8 mouse cellular contexts compared by ENCODE assay signal in genomic region chr4:55077902-55078716, GRCm38 (mm10).
A peak's percentile ranks its signal among the peaks of the same experiment; 100 is the strongest.
DNase-seq lines count a peak whose midpoint lies in the region; ATAC-seq and TF ChIP-seq lines count a peak whose summit lies in the region.

No protein-coding gene starts in this region.

- H3K4me1 ChIP-seq in hindbrain, embryonic 10.5 days (replicated peaks) = peaks cover 18% of the 10 kb centered on the region
- H3K4me1 ChIP-seq in midbrain, embryonic 11.5 days (ENCODE audit: control insufficient read depth, insufficient read depth, low read length) = peaks cover 14% of the 10 kb centered on the region

- no peak overlapping the region for H3K9ac ChIP-seq in midbrain, embryonic 11.5 days (ENCODE audit: low read length)

- ATAC-seq in midbrain, embryonic 11.5 days (ENCODE audit: low FRiP score) = peak; percentile 60

- no peak overlapping the region for H3K4me2 ChIP-seq in midbrain, embryonic 11.5 days

- 81% methylated on average over 16 of the region's 16 CpGs for WGBS in hindbrain, embryonic 10.5 days
- WGBS in midbrain, embryonic 11.5 days = 61% methylated on average over 16 of the region's 16 CpGs

- no peaks in the 10 kb centered on the region for H3K9me3 ChIP-seq in hindbrain, embryonic 10.5 days
- no peaks in the 10 kb centered on the region for H3K9me3 ChIP-seq in midbrain, embryonic 11.5 days (ENCODE audit: control insufficient read depth, low read length)

- no peaks in the 10 kb centered on the region for H3K27me3 ChIP-seq in hindbrain, embryonic 10.5 days (ENCODE audit: insufficient read depth, poor library complexity, severe bottlenecking)
- no peaks in the 10 kb centered on the region for H3K27me3 ChIP-seq in midbrain, embryonic 11.5 days (ENCODE audit: control insufficient read depth, insufficient read depth, low read length)

- TF ChIP-seq POLR2A in brain, embryonic 14.5 days (IDR thresholded peaks at IDR 0.05; ENCODE audit: borderline replicate concordance, extremely low read depth, insufficient read depth, insufficient read length, poor library complexity, severe bottlenecking) = no peak

- DNase-seq in gastrocnemius, adult 2 months = no peak
- DNase-seq in gastrocnemius, postnatal 14 days = no peak
- DNase-seq in brain, embryonic 14.5 days (ENCODE audit: low read depth) = peak; percentile 72
- no peak for DNase-seq in hindbrain, embryonic 10.5 days (ENCODE audit: low spot score)
- DNase-seq in midbrain, embryonic 11.5 days (ENCODE audit: low spot score, missing footprints) = no peak
- DNase-seq in left cerebral cortex, adult 11 months (ENCODE audit: low spot score) = no peak
- no peak for DNase-seq in kidney, postnatal 4 days
- DNase-seq in frontal cortex, postnatal 10 days (ENCODE audit: low spot score in 2 of 2) = no peak

- peak overlapping the region; percentile 52 for H3K4me3 ChIP-seq in gastrocnemius, adult 2 months
- H3K4me3 ChIP-seq in hindbrain, embryonic 10.5 days = no peak overlapping the region
- no peak overlapping the region for H3K4me3 ChIP-seq in midbrain, embryonic 11.5 days (ENCODE audit: low read depth, low read length)

- TF ChIP-seq CTCF in gastrocnemius, adult 2 months (IDR thresholded peaks at IDR 0.05) = no peak
- no peak for TF ChIP-seq CTCF in brain, embryonic 14.5 days (IDR thresholded peaks at IDR 0.05; ENCODE audit: borderline replicate concordance, extremely low read depth, insufficient read depth, insufficient read length)

- H3K36me3 ChIP-seq in hindbrain, embryonic 10.5 days = peaks cover 99% of the 10 kb centered on the region
- H3K36me3 ChIP-seq in midbrain, embryonic 11.5 days (ENCODE audit: control insufficient read depth, insufficient read depth, low read length) = peaks cover 35% of the 10 kb centered on the region

- peak overlapping the region; percentile 77 for H3K27ac ChIP-seq in gastrocnemius, adult 2 months
- peak overlapping the region; percentile 80 for H3K27ac ChIP-seq in hindbrain, embryonic 10.5 days
- H3K27ac ChIP-seq in midbrain, embryonic 11.5 days (ENCODE audit: low read depth, low read length) = peak overlapping the region; percentile 72

- intact Hi-C loops in gastrocnemius, adult 2 months (cut with DNase I) = no loop called here
- intact Hi-C loops in gastrocnemius, postnatal 14 days (cut with DNase I; ENCODE audit: low total_unique reads) = no loop called here
